Mouse (Mus musculus) forebrain, embryonic 16.5 days (tissue): Measurements from ENCODE around the gene Kmt5c. TPM values are rescaled to one million over a fixed set of nuclear protein-coding genes. Genes with fewer than 3 reads are reported as not detected.
A peak's percentile ranks its signal among the peaks of the same experiment; 100 is the strongest.

ENCODE experiments used
- ATAC-seq: fragments of 200-750 bp; cut with Nextera tagmentation; 2 replicates; pipeline ENCODE4 v1.8.0; 2017; ENCODE audit warnings: mild to moderate bottlenecking, moderate library complexity
- H3K27ac ChIP-seq: fragments of 300-500 bp; sonication (generic); 2 replicates; pipeline ENCODE4 v1.5.1; 2014; ENCODE audit warnings: low read length, control low read depth
- H3K27me3 ChIP-seq: fragments of 300-500 bp; sonication (generic); replicated peaks from 2 replicates; pipeline ENCODE4 v1.6.1; 2014; ENCODE audit warnings: low read length; ENCODE audit not compliant: control insufficient read depth, insufficient read depth
- H3K36me3 ChIP-seq: fragments of 300-500 bp; sonication (generic); 2 replicates; pipeline ENCODE4 v1.6.1; 2014; ENCODE audit not compliant: control insufficient read depth, insufficient read depth
- H3K4me1 ChIP-seq: fragments of 300-500 bp; sonication (generic); replicated peaks from 2 replicates; pipeline ENCODE4 v1.6.1; 2014; ENCODE audit warnings: low read length; ENCODE audit not compliant: control insufficient read depth, insufficient read depth
- H3K4me2 ChIP-seq: fragments of 300-500 bp; sonication (generic); 2 replicates; pipeline ENCODE4 v1.6.1; 2014; ENCODE audit warnings: mild to moderate bottlenecking, low read length, control low read depth
- H3K4me3 ChIP-seq: fragments of 300-500 bp; sonication (generic); replicated peaks from 2 replicates; pipeline ENCODE4 v1.5.1; 2014; ENCODE audit warnings: mild to moderate bottlenecking, low read length, control low read depth
- H3K9ac ChIP-seq: fragments of 300-500 bp; sonication (generic); replicated peaks from 2 replicates; pipeline ENCODE4 v1.6.1; 2014; ENCODE audit warnings: low read depth, low read length, control low read depth
- H3K9me3 ChIP-seq: fragments of 300-500 bp; sonication (generic); 2 replicates; pipeline ENCODE4 v1.6.1; 2016; ENCODE audit warnings: low read length; ENCODE audit not compliant: control insufficient read depth
- WGBS: fragments of 180-500 bp; shearing (Covaris S2); extraction: QIAGEN DNeasy Blood & Tissue Kit; methylation state at CpG from one replicate; pipeline ENCODE4 v1.1.7; 2014; 5-methylcytosine and 5-hydroxymethylcytosine counted together
- polyA plus RNA-seq: library from polyadenylated mRNA; unstranded; fragments of >200 nt; fragmentation: Nextera tagmentation; extraction: Ambion mirVana; gene quantifications from 2 replicates; pipeline ENCODE4 v1.2.1, GENCODE M21; 2015

Gene Kmt5c
- 60.0 and 66.9 TPM in 2 replicates for polyA plus RNA-seq

GRCm38 (mm10) chr7:4739544-4740275 lies at the start of gene Kmt5c:
Gene Kmt5c (plus strand): TSS chr7:4740115.
- H3K36me3 ChIP-seq = no peaks in the 10 kb centered on the region
- H3K27ac ChIP-seq = peak within 1 kb of the TSS; percentile 78
- WGBS = under 1% methylated on average over 37 of the region's 44 CpGs
- no peaks in the 10 kb centered on the region for H3K27me3 ChIP-seq
- peak within 1 kb of the TSS; percentile 86 for H3K4me2 ChIP-seq
- H3K9me3 ChIP-seq = no peaks in the 10 kb centered on the region
- peak within 1 kb of the TSS; percentile 78 for H3K9ac ChIP-seq
- H3K4me3 ChIP-seq = peak within 1 kb of the TSS; percentile 52
- peak; percentile 96 for ATAC-seq
- peaks cover 31% of the 10 kb centered on the region for H3K4me1 ChIP-seq

GRCm38 (mm10) chr7:4690387-4690786 lies 49.5 kb upstream of the Kmt5c start, which contains the start of gene Brsk1:
Gene Brsk1 (plus strand): TSS chr7:4690604.
- Histone ChIP-seq H3K9me3 (no peaks in the 10 kb centered on the region), H3K4me1 (peaks cover 11% of the 10 kb centered on the region), H3K27me3 (no peaks in the 10 kb centered on the region), H3K27ac (peak within 1 kb of the TSS; percentile 91), H3K4me3 (peak within 1 kb of the TSS; percentile 93), H3K36me3 (peaks cover 12% of the 10 kb centered on the region), H3K4me2 (peak within 1 kb of the TSS; percentile 60), H3K9ac (peak within 1 kb of the TSS; percentile 100)
- 0% methylated on average over 3 of the region's 18 CpGs for WGBS
- ATAC-seq = peak; percentile 91

- Histone ChIP-seq H3K27ac (peak overlapping the region; percentile 91), H3K4me2 (peak overlapping the region; percentile 60), H3K27me3 (no peaks in the 10 kb centered on the region), H3K9me3 (no peaks in the 10 kb centered on the region), H3K9ac (peak overlapping the region; percentile 100), H3K4me3 (peak overlapping the region; percentile 93), H3K4me1 (peaks cover 11% of the 10 kb centered on the region), H3K36me3 (peaks cover 17% of the 10 kb centered on the region)
- WGBS = 3% methylated on average over 31 of the region's 35 CpGs
- peak; percentile 57 for ATAC-seq
These were observed 48.8 kb upstream of the Kmt5c start for GRCm38 (mm10) chr7:4690951-4691653.

- WGBS = 91% methylated on average over 6 of the region's 6 CpGs
- H3K27ac ChIP-seq = no peak overlapping the region
- H3K27me3 ChIP-seq = no peaks in the 10 kb centered on the region
- H3K4me2 ChIP-seq = no peak overlapping the region
- no peak overlapping the region for H3K4me3 ChIP-seq
- H3K9me3 ChIP-seq = no peaks in the 10 kb centered on the region
- H3K4me1 ChIP-seq = peaks cover 11% of the 10 kb centered on the region
- ATAC-seq = no peak
- no peak overlapping the region for H3K9ac ChIP-seq
- peaks cover 23% of the 10 kb centered on the region for H3K36me3 ChIP-seq
These were observed 46.9 kb upstream of the Kmt5c start for GRCm38 (mm10) chr7:4693004-4693403.

GRCm38 (mm10) chr7:4702334-4702733 lies 37.6 kb upstream of the Kmt5c start:
- Histone ChIP-seq H3K36me3 (peaks cover 25% of the 10 kb centered on the region), H3K4me1 (peaks cover 10% of the 10 kb centered on the region; the same call in 1 of the 2 replicates), H3K9ac (no peak overlapping the region; the same call in 1 of the 2 replicates), H3K27ac (peak overlapping the region; percentile 9; the same call in 1 of the 2 replicates), H3K4me3 (no peak overlapping the region), H3K9me3 (no peaks in the 10 kb centered on the region), H3K27me3 (no peaks in the 10 kb centered on the region), H3K4me2 (no peak overlapping the region)
- 39% methylated on average over 8 of the region's 8 CpGs for WGBS
- ATAC-seq = no peak

GRCm38 (mm10) chr7:4703195-4703594 lies 36.7 kb upstream of the Kmt5c start:
- no peak overlapping the region for H3K4me3 ChIP-seq
- no peaks in the 10 kb centered on the region for H3K9me3 ChIP-seq
- no peak overlapping the region for H3K27ac ChIP-seq
- no peaks in the 10 kb centered on the region for H3K27me3 ChIP-seq
- H3K4me2 ChIP-seq = no peak overlapping the region
- peaks cover 27% of the 10 kb centered on the region for H3K36me3 ChIP-seq
- H3K4me1 ChIP-seq = peaks cover 10% of the 10 kb centered on the region; the same call in 1 of the 2 replicates
- no peak overlapping the region for H3K9ac ChIP-seq
- 96% methylated on average over 7 of the region's 7 CpGs for WGBS
- ATAC-seq = no peak

GRCm38 (mm10) chr7:4705098-4705497 lies 34.8 kb upstream of the Kmt5c start:
- ATAC-seq = no peak
- H3K4me1 ChIP-seq = peaks cover 10% of the 10 kb centered on the region; the same call in 1 of the 2 replicates
- no peak overlapping the region for H3K4me3 ChIP-seq
- no peak overlapping the region for H3K27ac ChIP-seq
- peaks cover 25% of the 10 kb centered on the region for H3K36me3 ChIP-seq
- no peaks in the 10 kb centered on the region for H3K27me3 ChIP-seq
- H3K9ac ChIP-seq = no peak overlapping the region
- H3K9me3 ChIP-seq = no peaks in the 10 kb centered on the region
- H3K4me2 ChIP-seq = no peak overlapping the region
- 28% methylated on average over 18 of the region's 18 CpGs for WGBS

GRCm38 (mm10) chr7:4712594-4712993 lies 27.3 kb upstream of the Kmt5c start:
- Histone ChIP-seq H3K4me1 (no peaks in the 10 kb centered on the region), H3K4me3 (no peak overlapping the region)

GRCm38 (mm10) chr7:4716955-4717354 lies 23.0 kb upstream of the Kmt5c start:
- no peak overlapping the region for H3K4me3 ChIP-seq
- no peaks in the 10 kb centered on the region for H3K27me3 ChIP-seq
- peaks cover 26% of the 10 kb centered on the region for H3K36me3 ChIP-seq
- H3K9me3 ChIP-seq = no peaks in the 10 kb centered on the region
- 67% methylated on average over 6 of the region's 6 CpGs for WGBS
- H3K4me1 ChIP-seq = no peaks in the 10 kb centered on the region
- no peak overlapping the region for H3K27ac ChIP-seq
- no peak overlapping the region for H3K4me2 ChIP-seq
- no peak overlapping the region for H3K9ac ChIP-seq
- no peak for ATAC-seq

More at GRCm38 (mm10) chr7:4712594-4712993, 27.3 kb upstream of the Kmt5c start:
- peaks cover 56% of the 10 kb centered on the region for H3K36me3 ChIP-seq
- no peak overlapping the region for H3K27ac ChIP-seq
- H3K9me3 ChIP-seq = no peaks in the 10 kb centered on the region
- H3K9ac ChIP-seq = no peak overlapping the region
- H3K4me2 ChIP-seq = no peak overlapping the region
- H3K27me3 ChIP-seq = no peaks in the 10 kb centered on the region
- no peak for ATAC-seq
- WGBS = 90% methylated on average over 3 of the region's 3 CpGs
